Mouse (Mus musculus) myocyte (in vitro differentiated cells): ENCODE data around the gene Gm45618. TPM values are rescaled to one million over a fixed set of nuclear protein-coding genes. Genes with fewer than 3 reads are reported as not detected.

Experiments
- H3K27me3 ChIP-seq: one replicate; pipeline ENCODE4 v1.6.1; 2011; ENCODE audit not compliant: control insufficient read depth, insufficient read depth, insufficient read length
- H3K36me3 ChIP-seq: one replicate; pipeline ENCODE4 v1.6.1; 2011; ENCODE audit not compliant: control insufficient read depth, insufficient read depth
- H3K4me2 ChIP-seq: one replicate; pipeline ENCODE4 v1.6.1; 2011; ENCODE audit warnings: low read depth, control low read depth
- H3K4me3 ChIP-seq: one replicate; pipeline ENCODE4 v1.5.1; 2011; ENCODE audit warnings: mild to moderate bottlenecking, control low read depth, moderate library complexity
- H3K79me2 ChIP-seq: one replicate; pipeline ENCODE4 v1.6.1; 2011; ENCODE audit not compliant: control insufficient read depth, insufficient read depth
- H3ac ChIP-seq: one replicate; pipeline ENCODE4 v1.6.1; 2011; ENCODE audit not compliant: control insufficient read depth, insufficient read length
- CEBPB ChIP-seq: IDR thresholded peaks from 2 replicates; pipeline ENCODE4 v1.6.1; 2011; ENCODE audit warnings: mild to moderate bottlenecking, moderate library complexity; ENCODE audit not compliant: poor library complexity, insufficient read depth, severe bottlenecking
- E2F4 ChIP-seq: IDR thresholded peaks from one replicate; pipeline ENCODE4 v1.6.1; 2011; ENCODE audit warnings: mild to moderate bottlenecking, control low read depth, moderate library complexity; ENCODE audit not compliant: insufficient read depth
- MAX ChIP-seq: IDR thresholded peaks from one replicate; pipeline ENCODE4 v1.6.1; 2011; ENCODE audit warnings: low read depth, mild to moderate bottlenecking, control low read depth
- MYOD1 ChIP-seq, 3 experiments: IDR thresholded peaks; one replicate each; pipeline ENCODE4 v1.6.1; 2011; ENCODE audit warnings: control low read depth in 2 of 3, low read depth in 2 of 3, mild to moderate bottlenecking in 2 of 3, moderate library complexity in 1 of 3; ENCODE audit not compliant: insufficient read length in 2 of 3, control insufficient read depth in 1 of 3
- MYOG ChIP-seq, 3 experiments: IDR thresholded peaks; one replicate each; pipeline ENCODE4 v1.6.1; 2011; ENCODE audit warnings: control low read depth in 2 of 3, low read depth in 2 of 3, mild to moderate bottlenecking in 2 of 3; ENCODE audit not compliant: insufficient read length in 2 of 3, control insufficient read depth in 1 of 3, insufficient read depth in 1 of 3
- POLR2A ChIP-seq: IDR thresholded peaks from one replicate; pipeline ENCODE4 v1.6.1; 2011; ENCODE audit warnings: low read depth, mild to moderate bottlenecking, control low read depth, moderate library complexity; ENCODE audit not compliant: insufficient read length
- POLR2AphosphoS2 ChIP-seq: IDR thresholded peaks from one replicate; pipeline ENCODE4 v1.6.1; 2011; ENCODE audit warnings: low read depth, control low read depth; ENCODE audit not compliant: insufficient read length
- REST ChIP-seq: IDR thresholded peaks from one replicate; pipeline ENCODE4 v1.6.1; 2011; ENCODE audit warnings: mild to moderate bottlenecking, control low read depth, moderate library complexity; ENCODE audit not compliant: insufficient read depth, insufficient read length
- SRF ChIP-seq: IDR thresholded peaks from one replicate; pipeline ENCODE4 v1.6.1; 2011; ENCODE audit warnings: low read depth; ENCODE audit not compliant: control insufficient read depth, insufficient read length
- TCF12 ChIP-seq: IDR thresholded peaks from one replicate; pipeline ENCODE4 v1.6.1; 2011; ENCODE audit warnings: mild to moderate bottlenecking, control low read depth; ENCODE audit not compliant: poor library complexity, insufficient read depth, severe bottlenecking
- TCF3 ChIP-seq: IDR thresholded peaks from one replicate; pipeline ENCODE4 v1.6.1; 2011; ENCODE audit warnings: low read depth, control low read depth; ENCODE audit not compliant: insufficient read length
- USF1 ChIP-seq: IDR thresholded peaks from one replicate; pipeline ENCODE4 v1.6.1; 2011; ENCODE audit warnings: low read depth, mild to moderate bottlenecking, control low read depth, moderate library complexity
- polyA plus RNA-seq: library from polyadenylated mRNA; unstranded; fragments of >200 nt; fragmentation: generic; extraction: Trizol; gene quantifications from one replicate; pipeline ENCODE4 v1.2.1, GENCODE M21; 2012; ENCODE audit warnings: missing spikeins

The Gm45618 gene
- polyA plus RNA-seq, 1 experiment = not detected

GRCm38 (mm10) chr7:142079365-142079764 lies 41.2 kb downstream of the Gm45618 start:
- H3K36me3 ChIP-seq = peaks cover 8% of the 10 kb centered on the region
- no peak overlapping the region for H3ac ChIP-seq
- H3K79me2 ChIP-seq = no peaks in the 10 kb centered on the region
- no peaks in the 10 kb centered on the region for H3K27me3 ChIP-seq
- TF ChIP-seq E2F4 = no peak
- no peak for TF ChIP-seq POLR2A
- no peak for TF ChIP-seq CEBPB
- no peak for TF ChIP-seq MYOD1 (IDR thresholded peaks at IDR 0.05; ENCODE audit: control insufficient read depth in 1 of 3, insufficient read length in 2 of 3, low read depth in 2 of 3)
- no peak for TF ChIP-seq MAX
- no peak for TF ChIP-seq TCF3
- no peak for TF ChIP-seq MYOG (IDR thresholded peaks at IDR 0.05; ENCODE audit: control insufficient read depth in 1 of 3, insufficient read depth in 1 of 3, insufficient read length in 2 of 3, low read depth in 2 of 3)
- H3K4me2 ChIP-seq = no peak overlapping the region
- no peak overlapping the region for H3K4me3 ChIP-seq

GRCm38 (mm10) chr7:142077138-142077537 lies 43.4 kb downstream of the Gm45618 start:
- TF ChIP-seq E2F4 = no peak
- TF ChIP-seq MYOD1 (IDR thresholded peaks at IDR 0.05; ENCODE audit: control insufficient read depth in 1 of 3, insufficient read length in 2 of 3, low read depth in 2 of 3) = no peak
- TF ChIP-seq USF1 = no peak
- no peak for TF ChIP-seq CEBPB
- no peak for TF ChIP-seq MAX
- TF ChIP-seq REST = no peak
- TF ChIP-seq SRF = no peak
- no peak for TF ChIP-seq TCF12
- no peak for TF ChIP-seq POLR2A
- no peak for TF ChIP-seq MYOG (IDR thresholded peaks at IDR 0.05; ENCODE audit: control insufficient read depth in 1 of 3, insufficient read depth in 1 of 3, insufficient read length in 2 of 3, low read depth in 2 of 3)
- TF ChIP-seq TCF3 = no peak
- TF ChIP-seq POLR2AphosphoS2 = no peak
- Histone ChIP-seq H3K79me2 (no peaks in the 10 kb centered on the region), H3ac (no peak overlapping the region), H3K4me2 (peak overlapping the region; percentile 36), H3K36me3 (no peaks in the 10 kb centered on the region), H3K27me3 (no peaks in the 10 kb centered on the region), H3K4me3 (no peak overlapping the region)

GRCm38 (mm10) chr7:142074146-142074886 lies 46.2 kb downstream of the Gm45618 start:
- Histone ChIP-seq H3K27me3 (no peaks in the 10 kb centered on the region), H3K36me3 (no peaks in the 10 kb centered on the region), H3K4me3 (no peak overlapping the region), H3K79me2 (no peaks in the 10 kb centered on the region), H3ac (no peak overlapping the region), H3K4me2 (peak overlapping the region; percentile 63)
- TF ChIP-seq TCF12 = no peak
- peak; percentile 67; the same call in 1 of the 2 replicates for TF ChIP-seq CEBPB

- Histone ChIP-seq H3K79me2 (no peaks in the 10 kb centered on the region), H3K4me3 (no peak overlapping the region), H3K27me3 (peaks cover 11% of the 10 kb centered on the region), H3ac (no peak overlapping the region), H3K36me3 (no peaks in the 10 kb centered on the region), H3K4me2 (no peak overlapping the region)
- no peak for TF ChIP-seq MYOD1 (IDR thresholded peaks at IDR 0.05; ENCODE audit: control insufficient read depth in 1 of 3, insufficient read length in 2 of 3, low read depth in 2 of 3)
- no peak for TF ChIP-seq TCF3
- TF ChIP-seq POLR2AphosphoS2 = no peak
- no peak for TF ChIP-seq POLR2A
- no peak for TF ChIP-seq MAX
- no peak for TF ChIP-seq MYOG (IDR thresholded peaks at IDR 0.05; ENCODE audit: control insufficient read depth in 1 of 3, insufficient read depth in 1 of 3, insufficient read length in 2 of 3, low read depth in 2 of 3)
- TF ChIP-seq CEBPB = no peak
- no peak for TF ChIP-seq USF1
- no peak for TF ChIP-seq E2F4
- no peak for TF ChIP-seq SRF
- no peak for TF ChIP-seq REST
- TF ChIP-seq TCF12 = no peak
These were observed 48.8 kb downstream of the Gm45618 start for GRCm38 (mm10) chr7:142071717-142072116.

GRCm38 (mm10) chr7:142071212-142071578 lies 49.3 kb downstream of the Gm45618 start:
- H3K4me3 ChIP-seq = no peak overlapping the region
- no peaks in the 10 kb centered on the region for H3K79me2 ChIP-seq
- H3K36me3 ChIP-seq = no peaks in the 10 kb centered on the region
- TF ChIP-seq TCF3 (no peak), E2F4 (no peak), MAX (no peak), TCF12 (no peak)
- H3K4me2 ChIP-seq = peak overlapping the region; percentile 4
- no peak overlapping the region for H3ac ChIP-seq
- H3K27me3 ChIP-seq = peaks cover 11% of the 10 kb centered on the region
